Mouse (Mus musculus) lung, embryonic 16.5 days (tissue): ENCODE data around the gene Aes. TPM values are rescaled to one million over a fixed set of nuclear protein-coding genes. Genes with fewer than 3 reads are reported as not detected.
A peak's percentile ranks its signal among the peaks of the same experiment; 100 is the strongest.

ENCODE experiments used
- ATAC-seq: fragments of 200-750 bp; cut with Nextera tagmentation; 2 replicates; pipeline ENCODE4 v1.8.0; 2017; ENCODE audit warnings: low read depth, mild to moderate bottlenecking, moderate library complexity
- H3K27ac ChIP-seq: fragments of 300-500 bp; sonication (generic); 2 replicates; pipeline ENCODE4 v1.5.1; 2014; ENCODE audit warnings: mild to moderate bottlenecking, control low read depth, low read length
- H3K27me3 ChIP-seq: fragments of 300-500 bp; sonication (generic); 2 replicates; pipeline ENCODE4 v1.6.1; 2014; ENCODE audit warnings: low read depth, low read length, mixed read lengths; ENCODE audit not compliant: control insufficient read depth, insufficient read depth
- H3K36me3 ChIP-seq: fragments of 300-500 bp; sonication (generic); 2 replicates; pipeline ENCODE4 v1.6.1; 2014; ENCODE audit warnings: low read length; ENCODE audit not compliant: control insufficient read depth, insufficient read depth
- H3K4me1 ChIP-seq: fragments of 300-500 bp; sonication (generic); replicated peaks from 2 replicates; pipeline ENCODE4 v1.6.1; 2014; ENCODE audit warnings: low read length, mixed read lengths; ENCODE audit not compliant: control insufficient read depth, insufficient read depth
- H3K4me2 ChIP-seq: fragments of 300-500 bp; sonication (generic); 2 replicates; pipeline ENCODE4 v1.6.1; 2014; ENCODE audit warnings: low read depth, low read length, control low read depth
- H3K4me3 ChIP-seq: fragments of 300-500 bp; sonication (generic); 2 replicates; pipeline ENCODE4 v1.5.1; 2014; ENCODE audit warnings: mild to moderate bottlenecking, low read length, control low read depth
- H3K9ac ChIP-seq: fragments of 300-500 bp; sonication (generic); 2 replicates; pipeline ENCODE4 v1.6.1; 2014; ENCODE audit warnings: low read length, control low read depth
- H3K9me3 ChIP-seq: fragments of 300-500 bp; sonication (generic); 2 replicates; pipeline ENCODE4 v1.6.1; 2016; ENCODE audit warnings: low read length; ENCODE audit not compliant: control insufficient read depth
- WGBS: fragments of 180-500 bp; shearing (Covaris S2); extraction: QIAGEN DNeasy Blood & Tissue Kit; methylation state at CpG from one replicate; pipeline ENCODE4 v1.1.7; 2014; 5-methylcytosine and 5-hydroxymethylcytosine counted together
- polyA plus RNA-seq: library from polyadenylated mRNA; unstranded; fragments of >200 nt; fragmentation: Nextera tagmentation; extraction: Ambion mirVana; gene quantifications from 2 replicates; pipeline ENCODE4 v1.2.1, GENCODE M21; 2015

Gene Aes
- polyA plus RNA-seq, 1 experiment from 2014 or later: 416 TPM

DNA sequence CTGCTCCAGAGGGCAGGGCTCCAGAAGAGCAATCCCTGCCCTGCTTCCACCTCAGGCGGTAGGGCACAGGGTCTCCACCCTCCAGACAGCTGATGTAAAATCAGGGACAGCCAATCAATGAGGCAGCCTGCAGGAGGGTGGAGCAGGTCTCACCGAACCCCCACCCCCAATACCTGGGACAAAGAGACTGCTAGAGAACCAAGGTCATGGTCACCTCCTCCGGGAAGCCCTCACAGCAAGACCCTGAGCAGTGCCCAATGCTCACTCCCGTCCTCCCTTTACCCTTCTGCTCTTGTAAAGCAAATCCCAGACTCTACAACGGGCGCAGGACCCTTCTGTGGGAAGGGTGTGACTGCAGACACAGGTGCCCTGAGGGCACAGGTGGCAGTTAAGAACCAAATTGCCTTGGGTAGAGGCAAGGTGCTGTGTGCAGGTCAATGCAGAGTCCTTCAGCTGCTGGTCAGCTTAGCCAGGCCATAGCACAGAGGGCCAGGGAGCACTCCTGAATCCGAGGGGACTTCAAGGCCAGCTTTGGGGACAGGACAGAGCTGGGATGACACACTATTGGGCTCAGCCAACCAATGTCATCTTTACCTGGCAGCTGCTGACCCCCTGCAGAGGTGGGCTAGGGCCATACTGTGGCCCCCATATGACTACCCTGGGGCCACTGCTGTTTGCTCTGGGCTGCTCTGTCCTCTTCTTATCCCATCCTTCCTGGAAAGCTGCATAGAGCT lies 16.4 kb upstream of the Aes start:
- H3K4me2 ChIP-seq: peak overlapping the region; percentile 96
- H3K9ac ChIP-seq: peak overlapping the region; percentile 93; the same call in 1 of the 2 replicates
- WGBS: 66% methylated on average over 7 of the region's 7 CpGs
- no peaks in the 10 kb centered on the region for H3K9me3 ChIP-seq
- 0 out of 2 replicates have a peak, but pooled peaks cover 5% of the 10 kb centered on the region for H3K36me3 ChIP-seq
- no peak for ATAC-seq
- H3K4me3 ChIP-seq: peak overlapping the region; percentile 93; the same call in 1 of the 2 replicates
- H3K27me3 ChIP-seq: no peaks in the 10 kb centered on the region
- H3K27ac ChIP-seq: no peak overlapping the region
- peaks cover 31% of the 10 kb centered on the region for H3K4me1 ChIP-seq

- H3K9me3 ChIP-seq: no peaks in the 10 kb centered on the region
- 81% methylated on average over 1 of the region's 1 CpGs for WGBS
- H3K4me3 ChIP-seq: peak overlapping the region; percentile 93
- no peaks in the 10 kb centered on the region for H3K27me3 ChIP-seq
- H3K9ac ChIP-seq: peak overlapping the region; percentile 93
- H3K4me2 ChIP-seq: peak overlapping the region; percentile 96
- no peak overlapping the region for H3K27ac ChIP-seq
- peaks cover 31% of the 10 kb centered on the region for H3K4me1 ChIP-seq
- 0 out of 2 replicates have a peak, but pooled peaks cover 5% of the 10 kb centered on the region for H3K36me3 ChIP-seq
- ATAC-seq: no peak
Observed at GRCm38 (mm10) chr10:81543633-81544032, 15.7 kb upstream of the Aes start.

DNA sequence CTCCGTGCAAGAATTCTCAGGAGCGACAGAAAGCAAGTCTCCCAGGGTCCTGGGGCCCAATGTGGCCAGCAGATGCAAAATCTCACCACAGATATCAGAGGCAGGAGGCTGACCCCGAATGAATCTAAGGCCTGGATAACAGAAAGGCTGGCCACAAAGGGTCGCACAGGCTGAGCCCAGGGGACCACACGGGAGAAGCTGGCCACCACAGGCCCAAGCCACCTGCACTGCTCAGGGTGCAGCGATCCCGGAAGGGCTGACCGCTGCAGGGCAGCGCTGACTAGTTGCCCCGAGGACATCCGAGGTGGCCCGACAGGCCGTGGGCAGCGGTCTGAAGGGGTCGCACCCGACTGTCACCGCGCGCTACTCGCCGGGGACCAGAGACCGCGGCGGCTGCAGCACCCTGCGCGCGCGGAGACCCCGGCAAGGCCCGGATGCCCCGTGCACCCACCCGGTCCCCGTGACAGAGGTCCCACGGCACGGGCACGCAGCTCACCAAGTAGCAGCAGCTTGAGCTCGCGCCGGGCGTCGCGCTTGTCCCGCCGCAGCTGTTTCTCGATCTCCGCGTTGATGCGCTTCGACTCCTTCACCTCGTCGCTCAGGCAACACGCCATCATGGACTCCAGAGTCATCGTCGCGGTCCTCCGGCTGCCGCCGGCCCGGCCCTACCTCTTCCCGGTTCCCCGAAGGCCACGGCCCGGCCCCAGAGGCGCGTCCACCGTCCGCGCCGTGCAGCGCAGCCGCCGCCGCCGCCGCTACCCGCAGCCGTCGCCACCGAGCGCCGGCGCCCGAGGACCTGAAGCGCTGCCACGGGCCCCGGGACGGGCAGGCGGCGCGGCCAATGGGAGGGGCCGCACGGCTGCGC lies 14.8 kb upstream of the Aes start:
- Histone ChIP-seq H3K27ac (peak overlapping the region; percentile 60), H3K27me3 (no peaks in the 10 kb centered on the region), H3K4me3 (peak overlapping the region; percentile 93), H3K9me3 (no peaks in the 10 kb centered on the region), H3K36me3 (0 out of 2 replicates have a peak, but pooled peaks cover 5% of the 10 kb centered on the region), H3K4me1 (peaks cover 31% of the 10 kb centered on the region), H3K9ac (peak overlapping the region; percentile 93), H3K4me2 (peak overlapping the region; percentile 96)
- WGBS: under 1% methylated on average over 85 of the region's 93 CpGs
- ATAC-seq: peak; percentile 3; the same call in 1 of the 2 replicates

DNA sequence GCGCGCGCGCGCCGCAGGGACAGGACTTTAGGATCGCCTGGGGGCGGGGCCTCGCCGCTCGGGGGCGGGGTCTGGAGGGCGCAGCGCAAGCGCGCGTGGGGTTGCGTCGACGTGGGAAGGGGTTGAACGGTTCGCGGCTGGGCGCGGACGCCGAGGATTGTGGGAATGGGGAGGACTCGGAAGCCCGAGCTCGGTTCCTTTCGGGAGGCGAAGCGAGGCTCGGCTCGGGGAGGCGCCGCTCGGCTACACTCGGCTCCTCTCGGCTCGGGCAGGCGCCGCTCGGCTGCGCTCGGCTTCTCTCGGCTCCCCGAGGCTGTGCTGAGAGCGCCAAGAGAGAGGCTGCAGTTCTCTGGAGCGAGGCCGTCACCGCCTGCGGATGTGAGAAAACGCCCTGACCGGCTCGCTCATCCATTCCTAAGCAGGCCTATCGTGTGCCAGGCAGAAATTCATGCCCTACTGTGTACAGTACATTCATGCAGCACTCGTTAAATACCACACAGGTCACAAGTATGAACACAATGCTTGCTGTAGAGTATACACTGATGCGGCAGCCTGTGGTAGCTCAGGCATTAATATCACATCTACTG lies 14.0 kb upstream of the Aes start, which contains the start of gene Gna11:
Gene Gna11, minus strand, starts transcription at position 30 of the 587 bp plus-strand sequence.
- ATAC-seq: peak; percentile 96
- no peaks in the 10 kb centered on the region for H3K27me3 ChIP-seq
- H3K4me2 ChIP-seq: peak within 1 kb of the TSS; percentile 96
- peak within 1 kb of the TSS; percentile 93 for H3K9ac ChIP-seq
- H3K36me3 ChIP-seq: no peaks in the 10 kb centered on the region
- H3K4me1 ChIP-seq: peaks cover 31% of the 10 kb centered on the region
- no peaks in the 10 kb centered on the region for H3K9me3 ChIP-seq
- H3K4me3 ChIP-seq: peak within 1 kb of the TSS; percentile 93
- WGBS: under 1% methylated on average over 41 of the region's 59 CpGs
- peak within 1 kb of the TSS; percentile 83 for H3K27ac ChIP-seq

DNA sequence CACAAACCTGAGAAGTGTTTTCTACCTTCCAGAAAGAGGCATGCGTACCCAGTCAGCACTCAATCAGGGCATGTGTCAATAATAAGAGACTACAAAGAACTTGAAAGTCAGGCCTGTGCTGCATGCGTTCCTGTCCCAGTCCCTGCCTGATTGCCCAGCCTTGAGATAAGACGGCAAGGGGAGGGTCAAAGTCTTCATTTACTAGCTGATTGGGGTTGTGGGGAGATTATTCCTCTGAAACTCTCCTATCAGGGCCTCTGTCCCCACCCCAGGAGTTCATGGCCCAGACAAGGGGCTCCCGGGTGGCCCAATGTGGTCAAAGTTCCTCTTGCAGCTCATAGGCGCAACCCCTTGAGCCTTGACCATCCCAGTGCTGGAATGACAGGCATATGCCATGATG lies 13.0 kb upstream of the Aes start:
- no peaks in the 10 kb centered on the region for H3K9me3 ChIP-seq
- H3K27me3 ChIP-seq: no peaks in the 10 kb centered on the region
- no peak overlapping the region for H3K4me3 ChIP-seq
- 50% methylated on average over 5 of the region's 5 CpGs for WGBS
- H3K4me2 ChIP-seq: no peak overlapping the region
- peaks cover 30% of the 10 kb centered on the region for H3K4me1 ChIP-seq
- peak overlapping the region; percentile 45 for H3K27ac ChIP-seq
- ATAC-seq: no peak
- no peaks in the 10 kb centered on the region for H3K36me3 ChIP-seq
- H3K9ac ChIP-seq: peak overlapping the region; percentile 42

- Histone ChIP-seq H3K4me2 (no peak overlapping the region), H3K27ac (no peak overlapping the region), H3K27me3 (no peaks in the 10 kb centered on the region), H3K4me3 (no peak overlapping the region), H3K4me1 (peaks cover 24% of the 10 kb centered on the region), H3K9ac (no peak overlapping the region), H3K9me3 (no peaks in the 10 kb centered on the region), H3K36me3 (no peaks in the 10 kb centered on the region)
- 87% methylated on average over 13 of the region's 13 CpGs for WGBS
- no peak for ATAC-seq
Observed at GRCm38 (mm10) chr10:81546788-81547571, 12.3 kb upstream of the Aes start.

GRCm38 (mm10) chr10:81548944-81549343 lies 10.3 kb upstream of the Aes start:
- 46% methylated on average over 5 of the region's 5 CpGs for WGBS
- no peak overlapping the region for H3K4me3 ChIP-seq
- peaks cover 5% of the 10 kb centered on the region for H3K4me1 ChIP-seq
- ATAC-seq: no peak
- H3K36me3 ChIP-seq: no peaks in the 10 kb centered on the region
- no peak overlapping the region for H3K4me2 ChIP-seq
- no peaks in the 10 kb centered on the region for H3K27me3 ChIP-seq
- no peak overlapping the region for H3K9ac ChIP-seq
- H3K27ac ChIP-seq: no peak overlapping the region
- H3K9me3 ChIP-seq: 0 out of 2 replicates have a peak, but pooled peaks cover 2% of the 10 kb centered on the region

DNA sequence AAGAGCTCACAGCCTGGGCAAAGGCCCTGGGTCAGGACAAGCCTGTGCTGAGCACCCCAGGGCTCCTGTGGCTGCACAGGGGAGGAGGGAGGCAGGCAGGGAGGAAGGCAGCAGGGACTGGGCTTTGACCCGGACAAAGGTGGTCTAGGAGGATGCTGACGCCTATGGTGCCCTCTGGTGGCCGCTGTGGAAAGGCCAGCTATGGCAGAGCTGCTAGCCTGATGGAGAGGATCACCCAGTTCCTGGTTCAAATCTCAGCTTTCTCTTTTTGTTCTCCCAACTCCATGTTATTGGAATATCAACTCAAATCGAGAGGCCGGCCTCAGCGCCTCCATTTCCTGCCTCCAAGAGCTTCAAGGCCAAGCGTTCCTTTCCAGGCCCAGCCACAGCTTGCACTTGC lies 9.0 kb upstream of the Aes start:
- H3K36me3 ChIP-seq: no peaks in the 10 kb centered on the region
- H3K4me3 ChIP-seq: no peak overlapping the region
- no peaks in the 10 kb centered on the region for H3K27me3 ChIP-seq
- 13% methylated on average over 7 of the region's 7 CpGs for WGBS
- H3K4me2 ChIP-seq: no peak overlapping the region
- H3K9ac ChIP-seq: no peak overlapping the region
- H3K9me3 ChIP-seq: 0 out of 2 replicates have a peak, but pooled peaks cover 2% of the 10 kb centered on the region
- no peak for ATAC-seq
- peaks cover 4% of the 10 kb centered on the region; the same call in 1 of the 2 replicates for H3K4me1 ChIP-seq
- H3K27ac ChIP-seq: no peak overlapping the region
